Mouse (Mus musculus): ENCODE results near the gene Tenm3. TPM values are rescaled to one million over a fixed set of nuclear protein-coding genes. Genes with fewer than 3 reads are reported as not detected.

Gene Tenm3
- polyA plus RNA-seq, 1 experiment from 2014 or later: 49.6 TPM

DNA sequence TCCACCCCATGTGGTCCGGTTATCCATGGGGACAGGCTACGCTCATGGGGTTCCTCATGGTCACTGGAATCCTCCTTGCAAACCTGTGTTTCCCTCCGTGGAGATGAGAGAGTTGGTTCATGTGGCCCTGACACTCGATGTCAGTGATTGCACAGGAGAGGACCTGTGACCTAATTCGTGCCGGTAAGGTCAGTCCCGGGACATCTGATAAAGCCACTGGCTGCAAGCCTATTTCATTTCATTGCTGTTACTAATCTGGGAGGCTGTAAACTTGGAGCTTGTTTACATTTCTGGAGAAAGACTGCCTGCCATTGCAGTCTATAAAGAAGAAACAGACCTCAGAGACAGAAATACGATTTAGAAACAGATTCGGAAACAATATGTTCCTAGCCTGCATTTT is 155.6 kb downstream of the Tenm3 start:
- 85% methylated on average over 9 of the region's 9 CpGs for WGBS
- ATAC-seq (replicated peaks): no peak
- H3K9ac ChIP-seq: no peak overlapping the region
- no peaks in the 10 kb centered on the region for H3K9me3 ChIP-seq
- no peak overlapping the region for H3K27ac ChIP-seq
- no peak overlapping the region for H3K4me2 ChIP-seq
- H3K36me3 ChIP-seq (replicated peaks): no peaks in the 10 kb centered on the region
- H3K4me3 ChIP-seq: no peak overlapping the region
- no peaks in the 10 kb centered on the region for H3K27me3 ChIP-seq (replicated peaks)
- H3K4me1 ChIP-seq: 0 out of 2 replicates have a peak, but pooled peaks cover 2% of the 10 kb centered on the region

DNA sequence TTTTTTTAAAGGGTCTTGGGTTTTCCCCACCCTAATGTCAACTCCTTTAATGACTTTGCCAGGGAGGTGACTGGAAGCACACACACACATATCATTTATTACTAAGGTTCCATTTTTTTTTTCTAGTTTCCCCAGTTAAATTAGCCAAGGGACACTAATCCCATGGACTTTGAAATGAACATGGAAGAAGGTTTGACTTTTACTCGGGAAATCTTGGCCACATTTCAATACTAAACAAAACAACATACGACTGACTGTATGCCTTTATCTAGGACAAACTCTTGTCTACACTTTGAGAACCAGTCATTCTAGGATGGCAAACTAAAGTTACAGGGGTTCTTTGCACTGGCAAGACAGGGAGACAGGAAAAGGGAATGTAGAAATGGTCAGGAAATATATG is 170.3 kb downstream of the Tenm3 start:
- H3K27me3 ChIP-seq (replicated peaks): no peaks in the 10 kb centered on the region
- no peak overlapping the region for H3K4me3 ChIP-seq
- 85% methylated on average over 2 of the region's 2 CpGs for WGBS
- no peaks in the 10 kb centered on the region for H3K4me1 ChIP-seq
- H3K9ac ChIP-seq: no peak overlapping the region
- no peak overlapping the region for H3K4me2 ChIP-seq
- no peaks in the 10 kb centered on the region for H3K9me3 ChIP-seq
- no peak overlapping the region for H3K27ac ChIP-seq
- ATAC-seq (replicated peaks): no peak
- no peaks in the 10 kb centered on the region for H3K36me3 ChIP-seq (replicated peaks)

DNA sequence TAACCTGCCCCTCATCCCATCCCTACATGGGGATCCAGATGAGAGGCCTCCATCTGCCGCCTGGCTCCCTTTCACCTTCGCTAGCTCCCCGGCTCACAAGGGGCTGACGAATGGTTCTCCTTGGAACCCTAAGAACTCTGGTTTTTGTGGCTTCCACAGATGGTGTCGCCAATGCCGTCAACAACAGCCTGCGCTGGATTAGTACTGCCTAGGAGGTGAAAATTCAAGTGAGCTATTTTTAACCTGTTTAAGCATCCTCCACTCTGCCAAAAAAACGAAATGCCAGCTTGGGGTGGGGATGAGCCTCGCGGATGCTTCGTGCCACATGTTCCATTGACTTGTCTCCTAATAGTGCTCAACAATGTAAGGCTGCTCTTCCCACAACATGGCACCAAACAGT is 171.3 kb downstream of the Tenm3 start:
- Histone ChIP-seq H3K4me2 (no peak overlapping the region), H3K4me3 (no peak overlapping the region), H3K4me1 (no peaks in the 10 kb centered on the region), H3K9me3 (no peaks in the 10 kb centered on the region), H3K9ac (no peak overlapping the region), H3K36me3 (replicated peaks) (no peaks in the 10 kb centered on the region), H3K27me3 (replicated peaks) (no peaks in the 10 kb centered on the region), H3K27ac (no peak overlapping the region)
- 94% methylated on average over 11 of the region's 11 CpGs for WGBS
- ATAC-seq (replicated peaks): no peak

DNA sequence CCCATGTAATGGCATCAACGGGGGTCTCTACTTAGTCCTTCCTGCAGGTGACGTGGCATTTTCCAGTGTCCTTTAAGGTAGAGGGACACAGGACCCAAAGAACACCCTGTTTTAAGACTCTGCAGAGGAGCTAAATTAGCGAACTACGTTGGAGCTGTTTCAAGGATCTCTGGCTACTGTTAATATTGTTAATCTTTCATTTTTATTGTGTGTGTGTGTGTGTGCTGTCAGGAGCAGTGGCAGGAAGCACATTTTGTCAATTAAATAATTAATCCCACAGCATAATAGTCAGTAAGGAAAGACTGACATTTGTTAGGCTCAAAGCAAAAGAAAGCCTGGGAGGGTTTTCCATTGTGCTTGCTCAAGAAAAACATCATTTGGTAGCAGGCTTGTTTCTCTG is 172.4 kb downstream of the Tenm3 start:
- WGBS: 70% methylated on average over 4 of the region's 4 CpGs

DNA sequence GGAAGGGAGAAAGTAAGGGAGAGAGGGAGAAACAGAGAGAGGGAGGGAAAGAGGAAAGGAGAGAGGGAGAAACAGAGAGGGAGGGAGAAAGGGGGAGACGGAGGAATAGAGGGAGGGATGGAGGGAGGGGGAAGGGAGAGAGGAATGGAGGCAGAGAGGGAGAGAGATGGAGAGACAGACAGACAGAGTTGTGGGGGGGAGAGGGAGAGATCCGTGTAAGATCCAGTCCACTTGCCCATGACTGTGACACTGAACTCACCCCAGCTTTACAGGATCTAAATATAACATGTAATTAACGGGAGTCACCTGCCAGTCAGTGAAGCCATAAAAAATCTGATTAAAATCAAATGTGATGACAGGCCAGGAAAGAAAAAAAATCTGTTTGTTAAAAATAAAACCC is 172.9 kb downstream of the Tenm3 start:
- Histone ChIP-seq H3K9me3 (no peaks in the 10 kb centered on the region), H3K27me3 (replicated peaks) (no peaks in the 10 kb centered on the region), H3K4me1 (no peaks in the 10 kb centered on the region), H3K4me3 (no peak overlapping the region), H3K9ac (no peak overlapping the region), H3K27ac (no peak overlapping the region), H3K4me2 (no peak overlapping the region), H3K36me3 (replicated peaks) (no peaks in the 10 kb centered on the region)
- WGBS: 51% methylated on average over 3 of the region's 3 CpGs
- no peak for ATAC-seq (replicated peaks)

More for the DNA sequence above, 172.4 kb downstream of the Tenm3 start:
- Histone ChIP-seq H3K36me3 (replicated peaks) (no peaks in the 10 kb centered on the region), H3K4me1 (no peaks in the 10 kb centered on the region), H3K27ac (no peak overlapping the region), H3K9ac (no peak overlapping the region), H3K27me3 (replicated peaks) (no peaks in the 10 kb centered on the region), H3K9me3 (no peaks in the 10 kb centered on the region), H3K4me2 (no peak overlapping the region), H3K4me3 (no peak overlapping the region)
- ATAC-seq (replicated peaks): no peak

DNA sequence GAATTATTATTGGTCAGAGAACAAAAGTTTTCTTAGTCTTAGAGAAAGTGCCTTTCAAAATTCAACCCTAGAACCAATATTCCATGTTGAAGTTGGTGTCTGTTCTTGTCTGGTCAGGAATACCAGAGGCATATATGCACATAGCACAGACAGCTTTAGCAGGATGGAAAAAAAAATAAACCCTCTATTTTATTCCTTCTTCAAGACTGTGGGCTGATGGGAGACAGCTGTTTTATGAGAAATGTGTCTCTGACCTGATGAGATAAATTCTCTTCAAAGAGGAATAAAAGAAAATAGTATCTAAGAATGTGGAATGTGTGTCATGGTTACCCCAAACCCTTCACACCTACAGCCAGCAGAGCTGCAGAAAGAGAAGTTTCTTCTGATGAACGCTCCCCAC is 173.4 kb downstream of the Tenm3 start:
- Histone ChIP-seq H3K27me3 (replicated peaks) (no peaks in the 10 kb centered on the region), H3K4me1 (no peaks in the 10 kb centered on the region), H3K4me3 (no peak overlapping the region), H3K4me2 (no peak overlapping the region), H3K9me3 (no peaks in the 10 kb centered on the region), H3K9ac (no peak overlapping the region), H3K27ac (no peak overlapping the region), H3K36me3 (replicated peaks) (no peaks in the 10 kb centered on the region)
- 68% methylated on average over 1 of the region's 1 CpGs for WGBS
- no peak for ATAC-seq (replicated peaks)

DNA sequence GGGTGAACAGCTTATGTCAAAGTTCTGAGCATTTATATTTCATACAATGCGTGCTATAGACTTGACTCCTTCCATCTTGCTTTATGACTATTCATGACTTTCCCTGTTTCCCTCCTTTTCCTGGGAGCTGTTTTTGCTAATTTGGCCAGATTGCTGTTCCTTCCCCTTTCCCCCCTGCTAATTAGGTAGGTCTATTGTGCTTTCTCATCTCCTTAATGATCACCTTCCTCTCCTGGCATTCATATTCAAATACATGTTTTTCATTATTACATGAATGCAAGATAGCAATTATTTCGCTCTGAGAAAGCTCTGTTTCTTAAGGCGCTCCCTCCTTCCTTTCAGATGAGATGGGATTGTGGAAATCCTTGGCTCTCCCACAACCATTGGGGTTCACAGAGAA is 178.6 kb downstream of the Tenm3 start:
- ATAC-seq (replicated peaks): no peak
- WGBS: 72% methylated on average over 3 of the region's 3 CpGs

DNA sequence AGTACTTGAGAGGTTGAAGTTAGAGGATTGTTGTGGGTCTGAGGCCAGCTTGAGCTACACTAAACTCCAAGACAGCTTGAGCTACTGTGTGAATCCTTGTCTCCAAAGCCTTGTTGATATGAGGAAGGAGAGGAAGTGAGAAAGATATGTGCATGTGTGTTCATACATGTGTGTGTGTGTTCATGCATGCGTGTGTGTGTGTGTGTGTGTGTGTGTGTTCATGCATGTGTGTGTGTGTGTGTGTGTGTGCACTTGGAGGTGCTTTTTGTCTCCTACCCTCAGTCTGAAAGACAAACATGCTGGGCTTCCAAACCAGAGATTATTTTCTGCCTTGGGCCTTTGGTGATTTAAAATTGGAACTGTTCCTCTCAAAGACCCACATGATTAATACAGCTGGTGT is 184.5 kb downstream of the Tenm3 start:
- no peak overlapping the region for H3K4me2 ChIP-seq
- no peaks in the 10 kb centered on the region for H3K9me3 ChIP-seq
- H3K27ac ChIP-seq: no peak overlapping the region
- H3K36me3 ChIP-seq (replicated peaks): no peaks in the 10 kb centered on the region
- no peak overlapping the region for H3K9ac ChIP-seq
- H3K4me3 ChIP-seq: no peak overlapping the region
- H3K27me3 ChIP-seq (replicated peaks): no peaks in the 10 kb centered on the region
- WGBS: 91% methylated on average over 1 of the region's 1 CpGs
- ATAC-seq (replicated peaks): no peak
- peaks cover 3% of the 10 kb centered on the region; the same call in 1 of the 2 replicates for H3K4me1 ChIP-seq

More for the DNA sequence above, 178.6 kb downstream of the Tenm3 start:
- H3K9ac ChIP-seq: no peak overlapping the region
- H3K4me1 ChIP-seq: no peaks in the 10 kb centered on the region
- H3K4me2 ChIP-seq: no peak overlapping the region
- no peaks in the 10 kb centered on the region for H3K27me3 ChIP-seq (replicated peaks)
- no peak overlapping the region for H3K4me3 ChIP-seq
- no peaks in the 10 kb centered on the region for H3K36me3 ChIP-seq (replicated peaks)
- no peaks in the 10 kb centered on the region for H3K9me3 ChIP-seq
- H3K27ac ChIP-seq: no peak overlapping the region

DNA sequence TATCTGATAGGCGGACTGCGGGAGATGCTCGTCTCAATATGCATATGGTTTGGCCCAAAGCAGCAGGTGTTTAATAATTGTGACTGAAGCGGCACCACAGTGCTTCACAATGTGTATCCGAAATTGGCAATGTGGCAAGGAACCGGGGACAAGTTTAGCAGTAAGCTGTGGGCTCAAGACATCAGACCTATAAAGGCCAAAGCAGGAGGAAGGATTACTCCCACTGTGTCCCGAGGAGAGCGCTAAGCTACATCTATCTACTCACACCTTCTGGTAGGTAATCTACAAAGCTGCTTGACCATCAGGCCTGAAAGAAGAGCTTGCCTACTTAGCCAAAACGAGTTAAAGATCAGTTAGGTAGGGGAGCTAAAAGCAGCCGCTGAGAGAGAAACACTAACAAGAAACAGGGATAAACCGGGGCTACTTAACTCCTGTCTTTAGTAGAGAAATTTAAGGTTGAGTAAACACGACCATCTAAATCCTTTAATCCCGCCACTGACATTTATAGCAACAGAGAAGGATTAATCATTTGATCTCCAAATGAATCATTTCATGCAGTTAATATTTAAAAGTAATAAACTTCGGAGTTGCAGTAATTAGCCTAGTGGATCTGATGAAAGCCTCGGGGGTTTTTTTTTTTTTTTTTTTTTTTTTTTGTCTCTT is 188.2 kb downstream of the Tenm3 start:
- Histone ChIP-seq H3K36me3 (replicated peaks) (no peaks in the 10 kb centered on the region), H3K9me3 (no peaks in the 10 kb centered on the region), H3K4me2 (no peak overlapping the region), H3K27ac (no peak overlapping the region), H3K9ac (no peak overlapping the region), H3K4me1 (peaks cover 3% of the 10 kb centered on the region; the same call in 1 of the 2 replicates), H3K4me3 (no peak overlapping the region), H3K27me3 (replicated peaks) (no peaks in the 10 kb centered on the region)
- ATAC-seq (replicated peaks): no peak
- WGBS: 33% methylated on average over 15 of the region's 15 CpGs

DNA sequence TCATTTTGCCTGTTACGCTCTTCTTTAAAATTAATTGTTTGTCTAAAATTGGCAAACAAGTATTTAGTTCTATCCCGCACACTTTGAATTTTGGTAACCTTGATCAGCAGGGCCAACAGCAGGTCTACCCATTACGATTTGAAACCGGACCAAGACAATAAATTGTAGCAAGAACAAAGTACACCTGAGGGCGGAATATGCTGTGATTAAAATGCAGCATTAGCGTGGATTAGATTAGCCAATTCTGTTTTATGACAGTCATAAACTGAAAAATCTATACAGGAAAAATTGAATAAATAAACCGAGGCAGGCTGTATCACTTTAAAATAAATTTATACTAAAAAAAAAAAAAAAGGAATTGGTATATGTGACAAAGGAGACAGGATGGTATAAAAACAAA is 193.9 kb downstream of the Tenm3 start:
- H3K9ac ChIP-seq: no peak overlapping the region
- H3K27me3 ChIP-seq (replicated peaks): no peaks in the 10 kb centered on the region
- H3K9me3 ChIP-seq: no peaks in the 10 kb centered on the region
- ATAC-seq (replicated peaks): no peak
- H3K36me3 ChIP-seq (replicated peaks): no peaks in the 10 kb centered on the region
- no peak overlapping the region for H3K4me3 ChIP-seq
- no peak overlapping the region for H3K27ac ChIP-seq
- no peak overlapping the region for H3K4me2 ChIP-seq
- H3K4me1 ChIP-seq: no peaks in the 10 kb centered on the region; the same call in 1 of the 2 replicates
- WGBS: 88% methylated on average over 7 of the region's 7 CpGs

DNA sequence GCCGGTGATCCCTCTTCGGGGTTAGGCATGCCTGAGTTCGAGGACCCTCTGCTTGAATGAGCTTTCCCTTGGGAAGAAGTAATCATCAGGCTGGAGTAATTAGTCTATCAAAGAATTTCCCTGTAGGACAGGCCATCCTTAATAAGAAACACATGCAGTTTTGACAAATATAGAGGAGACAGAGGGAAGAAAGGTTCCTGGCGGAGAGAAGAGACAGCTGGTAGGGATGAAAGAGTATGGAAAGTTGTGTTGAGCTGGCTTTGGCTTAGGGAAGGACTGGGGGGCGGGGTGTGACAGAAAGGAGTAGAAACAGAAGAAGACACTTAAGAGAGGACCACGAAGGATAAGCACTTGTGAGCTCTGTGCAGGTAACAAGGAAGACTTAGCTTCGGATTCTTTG is 194.3 kb downstream of the Tenm3 start:
- no peak overlapping the region for H3K4me2 ChIP-seq
- H3K9ac ChIP-seq: no peak overlapping the region
- no peaks in the 10 kb centered on the region for H3K27me3 ChIP-seq (replicated peaks)
- no peaks in the 10 kb centered on the region; the same call in 1 of the 2 replicates for H3K4me1 ChIP-seq
- WGBS: 83% methylated on average over 7 of the region's 7 CpGs
- H3K9me3 ChIP-seq: no peaks in the 10 kb centered on the region
- ATAC-seq (replicated peaks): no peak
- no peak overlapping the region for H3K4me3 ChIP-seq
- H3K27ac ChIP-seq: no peak overlapping the region
- H3K36me3 ChIP-seq (replicated peaks): no peaks in the 10 kb centered on the region

DNA sequence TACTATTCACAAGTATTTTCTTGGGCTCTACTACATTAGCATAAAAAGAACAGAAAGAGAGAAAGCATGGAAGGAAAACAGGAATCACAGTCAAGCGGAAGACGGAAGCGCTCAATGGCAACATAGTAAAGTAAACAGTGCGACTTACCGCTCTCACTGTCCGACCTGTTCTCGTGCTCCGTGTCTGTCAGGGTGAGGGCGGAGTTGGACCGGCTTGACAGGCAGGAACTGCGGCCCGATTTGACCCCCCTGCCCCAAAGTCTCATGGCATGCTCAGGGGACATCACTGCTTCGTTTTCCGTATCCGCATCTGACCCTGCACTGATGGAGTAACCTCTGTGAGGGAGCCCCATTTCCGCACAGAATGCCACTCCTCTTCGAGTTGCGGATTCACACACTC is 197.6 kb downstream of the Tenm3 start:
- Histone ChIP-seq H3K36me3 (replicated peaks) (no peaks in the 10 kb centered on the region), H3K9ac (no peak overlapping the region), H3K4me2 (peak overlapping the region; percentile 36), H3K4me1 (no peaks in the 10 kb centered on the region; the same call in 1 of the 2 replicates), H3K9me3 (no peaks in the 10 kb centered on the region), H3K4me3 (0 out of 2 replicates have a peak overlapping the region, but pooled peaks have one; percentile 18), H3K27me3 (replicated peaks) (no peaks in the 10 kb centered on the region), H3K27ac (no peak overlapping the region)
- ATAC-seq (replicated peaks): no peak
- 52% methylated on average over 18 of the region's 18 CpGs for WGBS

DNA sequence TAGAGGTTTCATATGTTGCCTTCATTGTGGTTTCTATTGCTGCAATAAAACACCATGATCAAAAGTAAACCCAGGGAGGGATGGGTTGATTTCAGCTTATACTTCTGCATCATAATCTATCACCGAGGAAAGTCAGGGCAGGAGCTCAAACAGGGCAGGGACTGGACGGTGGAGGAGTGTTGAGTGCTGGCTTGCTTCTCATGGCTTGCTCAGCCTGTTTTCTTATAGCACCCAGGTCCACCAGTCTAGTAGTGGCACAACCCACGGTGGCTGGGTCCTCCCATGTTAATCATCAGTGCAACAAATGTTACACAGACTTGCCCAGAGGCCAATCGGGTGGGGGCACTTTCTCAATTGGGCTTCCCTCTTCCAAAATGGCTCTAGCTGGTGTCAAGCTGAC is 205.6 kb downstream of the Tenm3 start:
- WGBS: 83% methylated on average over 4 of the region's 4 CpGs
- H3K9me3 ChIP-seq: no peaks in the 10 kb centered on the region
- no peaks in the 10 kb centered on the region for H3K27me3 ChIP-seq (replicated peaks)
- no peak overlapping the region for H3K4me3 ChIP-seq
- no peak overlapping the region for H3K9ac ChIP-seq
- H3K4me2 ChIP-seq: no peak overlapping the region
- no peaks in the 10 kb centered on the region for H3K36me3 ChIP-seq (replicated peaks)
- H3K4me1 ChIP-seq: no peaks in the 10 kb centered on the region; the same call in 1 of the 2 replicates
- H3K27ac ChIP-seq: no peak overlapping the region
- ATAC-seq (replicated peaks): 0 out of 2 replicates have a peak, but pooled peaks have one; percentile 4
